In genomic region chr13:63198038-63198437, GRCm38 (mm10) we compare ENCODE assay signal across 21 mouse cellular contexts.
DNase-seq lines count a peak whose midpoint lies in the region; ATAC-seq and TF ChIP-seq lines count a peak whose summit lies in the region.
"Had no signal": no experiment of that assay in that cellular context is flagged by ENCODE, and none has a peak within 500 bp of the region (broad histone marks: within the 10 kb centered on the region; RNA-seq: fewer than 3 reads in every experiment).

No protein-coding gene starts in this region.

- H3K27me3 ChIP-seq in lung, postnatal 0 days (replicated peaks; ENCODE audit: insufficient read depth, low read length): no peaks in the 10 kb centered on the region
- H3K27me3 ChIP-seq: embryonic facial prominence, embryonic 13.5 days; embryonic facial prominence, embryonic 15.5 days; forebrain, embryonic 12.5 days had no signal

- H3K9me3 ChIP-seq in lung, postnatal 0 days (ENCODE audit: low read length): no peaks in the 10 kb centered on the region
- H3K9me3 ChIP-seq: embryonic facial prominence, embryonic 13.5 days; embryonic facial prominence, embryonic 15.5 days; forebrain, embryonic 10.5 days; forebrain, embryonic 12.5 days had no signal

- no peak for TF ChIP-seq CTCF in lung, postnatal 0 days (IDR thresholded peaks at IDR 0.05)

- 61% methylated on average over 1 of the region's 1 CpGs for WGBS in lung, postnatal 0 days

- no peaks in the 10 kb centered on the region for H3K4me1 ChIP-seq in lung, postnatal 0 days (ENCODE audit: insufficient read depth, low read depth, low read length)

- no peak overlapping the region for H3K27ac ChIP-seq in lung, postnatal 0 days (ENCODE audit: low read length)
- H3K27ac ChIP-seq: embryonic facial prominence, embryonic 13.5 days; embryonic facial prominence, embryonic 15.5 days; forebrain, embryonic 10.5 days; forebrain, embryonic 12.5 days had no signal

- H3K36me3 ChIP-seq in lung, postnatal 0 days (ENCODE audit: insufficient read depth, low read length): no peaks in the 10 kb centered on the region
- H3K36me3 ChIP-seq: embryonic facial prominence, embryonic 15.5 days; forebrain, embryonic 10.5 days; forebrain, embryonic 12.5 days had no signal

- peak; percentile 79 for ATAC-seq in lung, postnatal 0 days
- ATAC-seq: forebrain, embryonic 14.5 days; forebrain, embryonic 16.5 days had no signal

- no peak overlapping the region for H3K4me3 ChIP-seq in lung, postnatal 0 days (ENCODE audit: low read depth, low read length)
- H3K4me3 ChIP-seq: embryonic facial prominence, embryonic 13.5 days; embryonic facial prominence, embryonic 15.5 days; erythroblast, embryonic 14.5 days; forebrain, embryonic 10.5 days; forebrain, embryonic 12.5 days had no signal

- peak; percentile 76 for TF ChIP-seq EP300 in lung, postnatal 0 days (IDR thresholded peaks at IDR 0.05)

- peak; percentile 64 for DNase-seq in lung, postnatal 0 days (ENCODE audit: low spot score)
- no peak for DNase-seq in lung, postnatal 4 days
- peak; percentile 32 for DNase-seq in lung, postnatal 36 days
- DNase-seq in lung, postnatal 14 days: no peak
- DNase-seq: adrenal gland, adult 2 months; adrenal gland, postnatal 10 days; adrenal gland, postnatal 25 days; cerebellum, adult 11 months; cerebellum, adult 18-20 months; cerebellum, adult 8-10 months; cerebellum, adult 9-11 months; cerebellum, postnatal 14 days; cerebellum, postnatal 36 days; embryo, embryonic 11 days had no signal

- no peak overlapping the region for H3K4me2 ChIP-seq in lung, postnatal 0 days (replicated peaks; ENCODE audit: low read depth, low read length)
- H3K4me2 ChIP-seq: embryonic facial prominence, embryonic 13.5 days; embryonic facial prominence, embryonic 15.5 days; forebrain, embryonic 12.5 days had no signal

- H3K9ac ChIP-seq in lung, postnatal 0 days (replicated peaks; ENCODE audit: low read depth): no peak overlapping the region
- H3K9ac ChIP-seq: embryonic facial prominence, embryonic 13.5 days; embryonic facial prominence, embryonic 15.5 days; forebrain, embryonic 12.5 days had no signal

Comparison
In these comparisons a context has a peak if more than half of its experiments do, and no peak if none do; other contexts are left out.
1. DNase-seq: peak in lung, postnatal 0 days (single experiment) and lung, postnatal 36 days (single experiment); none in lung, postnatal 4 days (0 of 2) and lung, postnatal 14 days (single experiment).